Mouse (Mus musculus): Measurements from ENCODE around the gene Gm19668.
"Not testable (repeated sequence)": the region's sequence is repeated elsewhere in the genome, so short reads cannot be mapped to it uniquely, and the experiment has no call there.

Gm19668 gene

GRCm38 (mm10) chr10:77798921-77799508 is at the start of gene Gm19668:
Gene Gm19668 (minus strand): TSS chr10:77799133.
- DNase-seq, result no peak

DNA sequence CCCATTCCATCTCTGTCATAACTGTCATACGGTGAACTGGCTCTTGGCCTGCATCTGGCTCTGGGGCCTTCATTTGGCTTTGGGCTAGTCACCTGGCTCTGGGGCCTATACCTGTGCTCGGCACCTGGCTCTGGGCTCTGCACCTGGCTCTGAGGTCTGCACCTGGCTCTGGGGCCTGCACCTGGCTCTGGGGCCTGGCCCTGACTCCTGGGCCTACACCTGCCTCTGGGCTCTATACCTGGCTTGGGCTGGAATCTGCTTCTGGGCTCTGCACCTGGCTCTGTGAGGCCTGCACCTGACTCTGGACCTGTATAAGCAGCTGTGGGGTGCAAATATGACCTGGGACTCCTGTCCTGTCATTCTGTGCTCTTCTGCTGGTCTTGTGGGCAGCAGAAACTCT is 48.6 kb upstream of the Gm19668 start:
- DNase-seq, result no peak

DNA sequence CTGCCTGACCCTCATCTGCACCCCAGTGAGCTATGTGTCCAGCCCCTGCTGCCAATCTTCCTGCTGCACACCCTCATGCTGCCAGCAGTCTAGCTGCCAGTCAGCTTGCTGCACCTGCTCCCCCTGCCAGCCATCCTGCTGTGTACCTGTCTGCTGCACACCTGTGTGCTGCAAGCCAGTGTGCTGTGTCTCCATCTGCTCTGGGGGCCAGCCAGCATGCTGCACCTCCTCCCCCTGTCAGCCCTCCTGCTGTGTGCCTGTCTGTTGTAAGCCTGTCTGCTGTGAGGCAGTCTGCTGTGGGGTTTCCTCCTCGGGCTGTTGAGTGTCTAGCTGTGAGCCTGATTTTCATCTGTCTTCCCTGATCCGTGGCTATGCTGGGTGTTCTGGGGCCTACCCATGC is 48.0 kb upstream of the Gm19668 start:
- peak; percentile 58 for DNase-seq

DNA sequence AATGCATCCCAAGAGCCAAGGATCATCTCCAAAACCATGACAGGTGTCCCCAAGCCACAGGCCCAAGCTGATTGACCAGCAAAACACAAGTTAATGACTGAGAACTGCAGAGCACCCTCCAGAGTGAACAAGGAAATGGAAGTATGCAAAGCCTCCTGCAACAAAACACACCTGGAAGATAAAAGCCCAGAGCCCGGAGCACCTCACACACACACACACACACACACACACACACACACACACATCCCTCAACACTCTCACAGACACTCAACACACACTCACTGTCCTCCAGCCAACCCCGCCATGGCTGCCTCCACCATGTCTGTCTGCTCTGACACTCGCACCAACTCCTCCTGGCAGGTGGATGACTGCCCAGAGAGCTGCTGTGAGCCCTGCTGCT is 47.6 kb upstream of the Gm19668 start, which contains the start of gene Gm36176:
TSS of gene Gm36176 (plus strand) at position 301 of the 400 bp plus-strand sequence.
- no peak for DNase-seq

DNA sequence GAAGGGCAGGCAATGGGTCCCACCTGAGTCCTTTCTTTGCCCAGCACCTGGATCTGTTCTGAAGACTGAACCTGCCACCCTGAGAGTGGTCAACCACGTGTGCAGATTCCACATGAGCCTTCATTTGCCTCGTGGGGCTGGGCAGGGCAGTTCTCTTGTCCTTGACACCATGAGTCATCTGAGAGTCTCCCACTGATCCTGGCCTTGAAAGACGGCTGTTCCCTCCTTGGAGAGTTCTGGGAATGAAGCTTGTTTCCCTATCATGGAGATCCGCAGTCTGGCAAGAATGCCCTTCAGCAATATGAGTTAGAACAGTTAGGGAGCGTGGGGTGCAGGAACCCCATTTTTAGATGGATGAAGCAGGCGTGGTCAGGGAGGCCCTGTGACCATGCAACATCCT is 40.1 kb upstream of the Gm19668 start:
- no peak for DNase-seq

GRCm38 (mm10) chr10:77835647-77836046 is 36.7 kb upstream of the Gm19668 start, which contains the start of gene Krtap10-10:
Gene Krtap10-10 (plus strand): TSS chr10:77835947.
- no peak for DNase-seq

- DNase-seq, result no peak
Measured at GRCm38 (mm10) chr10:77826951-77827350, 28.0 kb upstream of the Gm19668 start, which contains the start of gene Krtap10-4. Gene Krtap10-4 (minus strand): TSS chr10:77827095.

DNA sequence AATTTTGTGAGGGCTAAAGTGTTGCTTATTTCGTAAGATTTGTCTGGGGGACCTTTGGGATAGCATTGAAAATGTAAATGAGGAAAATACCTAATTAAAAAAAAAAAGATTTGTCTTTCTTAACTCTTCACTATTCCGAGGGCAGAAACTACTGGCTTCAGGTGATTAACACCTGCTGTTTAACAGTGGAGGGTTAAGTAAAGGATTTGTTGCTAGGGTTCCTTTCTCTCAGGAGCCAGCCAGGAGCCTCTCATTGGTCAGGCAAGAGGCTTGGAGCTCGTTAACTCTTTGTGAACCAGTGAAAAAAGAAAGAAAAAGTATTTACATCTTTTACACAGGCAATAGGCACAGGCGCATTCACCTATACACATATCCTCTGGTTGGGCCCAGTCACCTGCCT is 20.3 kb upstream of the Gm19668 start:
- DNase-seq, result no peak

DNA sequence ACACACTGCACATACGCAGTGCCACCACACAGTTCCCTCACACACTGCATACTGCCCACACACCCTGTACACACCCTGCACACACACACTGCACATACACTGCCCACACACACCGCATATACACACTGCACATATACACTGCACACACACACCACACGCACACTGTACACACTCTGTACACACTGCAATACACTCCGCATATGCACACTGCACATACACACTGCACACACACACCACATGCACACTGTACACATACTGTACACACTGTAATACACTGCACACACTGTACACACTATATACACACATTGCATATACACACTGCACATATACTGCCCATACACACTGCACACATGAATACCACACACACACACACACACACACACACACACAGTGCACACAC is 19.6 kb upstream of the Gm19668 start:
- no peak for DNase-seq

GRCm38 (mm10) chr10:77815514-77815913 is 16.6 kb upstream of the Gm19668 start:
- no peak for DNase-seq

GRCm38 (mm10) chr10:77814382-77814781 is 15.4 kb upstream of the Gm19668 start, which contains the start of gene Gm2696:
Gene Gm2696 (plus strand): TSS chr10:77814682.
- DNase-seq, result no peak

DNA sequence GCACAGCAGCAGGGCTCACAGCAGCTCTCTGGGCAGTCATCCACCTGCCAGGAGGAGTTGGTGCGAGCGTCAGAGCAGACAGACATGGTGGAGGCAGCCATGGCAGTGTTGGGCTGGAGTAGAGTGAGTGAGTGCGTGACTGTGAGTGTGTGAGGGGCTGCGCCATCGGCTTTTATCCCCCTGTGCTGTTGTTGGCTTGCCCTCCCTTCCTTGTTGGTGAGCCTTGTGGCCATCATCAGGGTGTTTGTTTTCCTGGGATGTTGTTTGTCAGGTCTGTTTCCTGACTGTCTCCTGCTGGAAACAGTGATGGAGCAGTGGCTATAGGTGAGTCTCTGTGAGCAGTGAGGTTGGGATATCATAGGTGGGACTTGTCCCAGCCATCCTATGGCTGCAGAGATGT is 12.8 kb upstream of the Gm19668 start, which contains the start of gene Gm9507:
TSS of gene Gm9507 (minus strand) at position 101 of the 400 bp plus-strand sequence.
- no peak for DNase-seq

GRCm38 (mm10) chr10:77804095-77804494 is 5.2 kb upstream of the Gm19668 start:
- DNase-seq, result no peak

DNA sequence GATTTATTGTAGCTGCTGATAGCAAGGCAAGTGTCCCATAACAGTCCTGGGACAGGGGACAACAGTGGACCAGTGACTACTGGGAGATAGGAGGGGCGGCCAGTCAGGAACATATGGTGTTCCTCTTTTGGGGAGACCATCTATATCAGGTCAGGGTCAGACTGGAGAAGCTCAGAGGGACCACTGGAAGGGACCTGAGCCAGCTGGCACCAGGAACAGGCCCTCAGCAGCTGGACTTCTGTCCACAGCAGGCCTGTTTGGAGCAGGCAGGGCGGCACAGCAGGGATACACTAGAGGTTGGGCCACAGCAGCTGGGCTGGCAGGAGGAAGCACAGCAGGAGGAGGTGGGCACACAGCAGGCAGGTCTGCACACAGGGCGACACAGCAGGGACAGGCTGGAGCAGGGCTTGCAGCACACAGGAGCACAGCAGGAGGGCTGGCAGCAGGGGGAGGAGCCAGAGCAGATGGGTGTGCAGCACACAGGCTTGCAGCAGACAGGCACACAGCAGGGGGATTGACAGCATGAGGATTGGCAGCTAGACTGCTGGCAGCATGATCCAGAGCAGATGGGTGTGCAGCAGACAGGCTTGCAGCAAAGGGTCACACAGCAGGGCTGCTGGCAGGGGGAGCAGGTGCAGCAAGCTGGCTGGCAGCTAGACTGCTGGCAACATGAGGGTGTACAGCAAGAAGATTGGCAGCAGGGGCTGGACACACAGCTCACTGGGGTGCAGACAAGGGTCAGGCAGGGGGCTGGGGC is 591 bp downstream of the Gm19668 start:
- DNase-seq, result peak; percentile 49

DNA sequence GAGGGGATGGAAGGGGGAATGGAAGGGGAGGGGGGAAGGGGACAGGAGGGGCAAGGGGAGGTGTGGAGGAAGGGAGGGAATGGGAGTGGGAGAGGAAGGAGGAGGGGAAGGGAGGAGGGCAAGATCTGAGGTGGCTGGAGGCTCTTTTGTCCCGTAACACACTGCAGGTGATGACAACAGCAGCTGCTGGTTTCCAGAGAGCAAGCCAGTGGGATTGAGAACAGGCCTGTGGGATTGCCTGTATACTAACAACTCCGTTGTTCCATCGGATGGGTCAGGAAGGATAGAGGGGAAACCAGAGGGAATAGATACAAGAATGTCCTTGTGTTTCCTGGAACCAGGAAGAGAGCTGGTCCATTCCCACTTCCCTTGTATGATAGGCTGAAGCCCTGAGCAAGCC is 1.3 kb downstream of the Gm19668 start:
- no peak for DNase-seq

GRCm38 (mm10) chr10:77794976-77795375 is 4.0 kb downstream of the Gm19668 start, which contains the start of gene Gm9639:
Gene Gm9639 (minus strand): TSS chr10:77795076.
- DNase-seq, result no peak

DNA sequence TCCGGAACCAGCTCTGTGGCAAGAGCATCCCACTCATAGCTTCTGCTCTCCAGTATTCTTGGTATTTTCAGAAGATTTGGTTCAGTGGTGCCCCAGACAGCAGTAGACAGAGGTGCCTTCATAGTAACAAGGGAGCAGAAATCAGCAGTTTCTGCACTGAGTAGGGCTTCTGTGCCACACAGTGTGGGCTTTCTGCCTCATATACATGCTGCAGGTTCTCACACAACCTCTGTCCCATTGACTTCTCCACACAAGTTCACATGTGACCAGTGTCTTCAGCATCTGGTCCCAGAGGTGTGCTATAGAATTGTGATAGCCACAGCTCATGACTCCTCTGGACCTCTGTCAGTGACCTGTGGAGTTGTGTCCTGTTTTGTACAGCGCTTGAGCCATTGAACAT is 10.3 kb downstream of the Gm19668 start:
- DNase-seq, result no peak

DNA sequence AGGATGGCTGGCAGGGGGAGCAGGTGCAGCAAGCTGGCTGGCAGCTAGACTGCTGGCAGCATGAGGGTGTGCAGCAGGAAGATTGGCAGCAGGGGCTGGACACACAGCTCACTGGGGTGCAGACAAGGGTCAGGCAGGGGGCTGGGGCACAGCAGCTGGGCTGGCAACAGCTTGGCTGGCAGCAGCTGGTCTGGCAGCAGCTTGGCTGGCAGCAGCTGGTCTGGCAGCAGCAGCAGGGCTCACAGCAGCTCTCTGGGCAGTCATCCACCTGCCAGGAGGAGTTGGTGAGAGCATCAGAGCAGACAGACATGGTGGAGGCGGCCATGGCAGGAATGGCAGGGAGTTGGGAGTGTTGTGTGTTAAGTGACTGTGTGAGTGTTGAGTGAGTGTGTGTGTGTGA is 11.1 kb downstream of the Gm19668 start, which contains the start of gene Gm7137:
TSS of gene Gm7137 (minus strand) at position 325 of the 400 bp plus-strand sequence.
- not testable (repeated sequence) for DNase-seq

DNA sequence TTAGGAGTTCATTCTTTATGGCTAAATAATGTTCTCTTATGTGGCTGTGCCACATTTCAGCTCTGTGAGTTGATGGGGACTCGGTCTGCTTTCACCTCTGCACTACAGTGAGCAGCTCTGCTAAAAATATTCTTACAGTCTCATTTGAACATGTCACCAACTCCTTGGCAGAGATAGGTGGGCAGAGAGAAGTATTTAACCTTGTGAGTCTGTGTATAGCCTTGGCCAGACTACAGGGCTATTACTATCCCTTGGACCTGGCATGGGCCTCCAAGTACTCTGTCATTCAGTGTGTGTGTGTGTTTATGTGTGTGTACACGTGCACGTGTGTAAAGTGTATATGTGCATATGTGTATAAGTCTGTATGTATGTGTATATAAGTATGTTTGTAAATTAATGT is 15.5 kb downstream of the Gm19668 start:
- not testable (repeated sequence) for DNase-seq

GRCm38 (mm10) chr10:77782442-77782841 is 16.5 kb downstream of the Gm19668 start, which contains the start of gene Gm3250:
Gene Gm3250 (minus strand): TSS chr10:77782542.
- not testable (repeated sequence) for DNase-seq

GRCm38 (mm10) chr10:77776844-77777243 is 22.1 kb downstream of the Gm19668 start, which contains the start of gene Gm7138:
Gene Gm7138 (minus strand): TSS chr10:77776944.
- DNase-seq, result not testable (repeated sequence)

DNA sequence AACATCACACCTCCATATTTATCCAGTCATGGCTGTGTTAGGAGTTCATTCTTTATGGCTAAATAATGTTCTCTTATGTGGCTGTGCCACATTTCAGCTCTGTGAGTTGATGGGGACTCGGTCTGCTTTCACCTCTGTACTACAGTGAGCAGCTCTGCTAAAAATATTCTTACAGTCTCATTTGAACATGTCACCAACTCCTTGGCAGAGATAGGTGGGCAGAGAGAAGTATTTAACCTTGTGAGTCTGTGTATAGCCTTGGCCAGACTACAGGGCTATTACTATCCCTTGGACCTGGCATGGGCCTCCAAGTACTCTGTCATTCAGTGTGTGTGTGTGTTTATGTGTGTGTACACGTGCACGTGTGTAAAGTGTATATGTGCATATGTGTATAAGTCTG is 26.8 kb downstream of the Gm19668 start:
- DNase-seq, result not testable (repeated sequence)

DNA sequence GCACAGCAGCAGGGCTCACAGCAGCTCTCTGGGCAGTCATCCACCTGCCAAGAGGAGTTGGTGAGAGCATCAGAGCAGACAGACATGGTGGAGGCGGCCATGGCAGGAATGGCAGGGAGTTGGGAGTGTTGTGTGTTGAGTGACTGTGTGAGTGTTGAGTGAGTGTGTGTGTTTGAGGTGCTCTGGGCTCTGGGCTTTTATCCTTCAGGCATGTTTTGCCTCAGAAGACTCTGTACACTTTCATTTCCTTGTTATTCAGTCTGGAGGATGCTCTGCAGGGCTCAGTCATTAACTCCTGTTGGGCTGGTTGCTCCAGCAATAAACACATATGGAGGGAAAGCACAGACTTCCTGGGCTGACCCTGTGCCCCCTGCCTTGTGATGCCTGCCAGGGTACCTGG is 27.7 kb downstream of the Gm19668 start, which contains the start of gene Gm3238:
TSS of gene Gm3238 (minus strand) at position 101 of the 400 bp plus-strand sequence.
- DNase-seq, result not testable (repeated sequence)

DNA sequence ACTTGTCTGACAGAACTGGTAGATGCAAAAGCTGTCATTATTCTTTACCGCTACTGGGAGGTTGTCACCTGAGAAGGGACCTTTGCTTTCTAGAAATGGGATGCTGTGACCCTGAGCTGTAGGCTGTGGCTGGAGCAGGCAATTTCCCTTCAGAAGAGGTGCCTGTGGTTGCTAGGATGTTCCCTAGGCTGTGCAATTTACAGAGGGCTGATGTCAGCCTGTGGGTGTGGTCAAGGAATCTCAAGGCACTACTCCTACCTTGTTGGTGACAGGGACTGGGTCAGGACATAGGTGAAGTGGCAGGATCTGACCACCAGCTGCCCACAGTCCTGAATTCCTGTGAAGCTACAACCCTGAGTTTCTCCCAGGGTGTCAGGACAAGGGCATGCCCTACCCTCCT is 29.2 kb downstream of the Gm19668 start:
- DNase-seq, result no peak

Measured in cerebellum, adult 9-11 months (tissue).